Mouse (Mus musculus): ENCODE measurements at regions not wholly inside any gene's neighbourhood (a gene's known extent, or its start where the extent isn't known, plus 50 kb on each side); places are given as distances from the start of the nearest gene placed in this dataset.
"Not testable (repeated sequence)": the region's sequence is repeated elsewhere in the genome, so short reads cannot be mapped to it uniquely, and the experiment has no call there.

- Histone ChIP-seq H3K27me3 (no peaks in the 10 kb centered on the region), H3K9ac (no peak overlapping the region), H3K4me1 (no peaks in the 10 kb centered on the region), H3K4me2 (no peak overlapping the region), H3K9me3 (replicated peaks) (no peaks in the 10 kb centered on the region), H3K4me3 (replicated peaks) (no peak overlapping the region), H3K36me3 (no peaks in the 10 kb centered on the region), H3K27ac (no peak overlapping the region)
- ATAC-seq (replicated peaks; ENCODE audit: low FRiP score), result no peak
- 88% methylated on average over 3 of the region's 3 CpGs for WGBS
Observed at GRCm38 (mm10) chr11:24319222-24319621, 241.4 kb downstream of the Bcl11a start.

GRCm38 (mm10) chr11:24322412-24322811, 244.6 kb downstream of the Bcl11a start:
- H3K9ac ChIP-seq; ATAC-seq (replicated peaks; ENCODE audit: low FRiP score); H3K27ac ChIP-seq; H3K4me1 ChIP-seq; H3K27me3 ChIP-seq; H3K4me2 ChIP-seq; H3K4me3 ChIP-seq (replicated peaks); H3K9me3 ChIP-seq (replicated peaks); H3K36me3 ChIP-seq: not testable (repeated sequence)
- WGBS, result 92% methylated on average over 5 of the region's 5 CpGs

GRCm38 (mm10) chr11:24328481-24328880, 250.6 kb downstream of the Bcl11a start:
- Histone ChIP-seq H3K27me3 (no peaks in the 10 kb centered on the region), H3K4me2 (no peak overlapping the region), H3K9me3 (replicated peaks) (no peaks in the 10 kb centered on the region), H3K4me3 (replicated peaks) (no peak overlapping the region), H3K9ac (no peak overlapping the region), H3K27ac (no peak overlapping the region), H3K4me1 (no peaks in the 10 kb centered on the region), H3K36me3 (no peaks in the 10 kb centered on the region)
- ATAC-seq (replicated peaks; ENCODE audit: low FRiP score), result no peak
- WGBS, result 64% methylated on average over 4 of the region's 4 CpGs

GRCm38 (mm10) chr11:24330366-24331124, 252.7 kb downstream of the Bcl11a start:
- WGBS, result 77% methylated on average over 10 of the region's 10 CpGs
- ATAC-seq (replicated peaks; ENCODE audit: low FRiP score), result no peak
- Histone ChIP-seq H3K36me3 (no peaks in the 10 kb centered on the region), H3K27ac (no peak overlapping the region), H3K9me3 (replicated peaks) (no peaks in the 10 kb centered on the region), H3K4me3 (replicated peaks) (no peak overlapping the region), H3K9ac (no peak overlapping the region), H3K4me1 (no peaks in the 10 kb centered on the region), H3K27me3 (no peaks in the 10 kb centered on the region), H3K4me2 (no peak overlapping the region)

GRCm38 (mm10) chr11:24332241-24332640, 254.4 kb downstream of the Bcl11a start:
- 86% methylated on average over 3 of the region's 3 CpGs for WGBS
- no peak overlapping the region for H3K4me3 ChIP-seq (replicated peaks)
- no peak for ATAC-seq (replicated peaks; ENCODE audit: low FRiP score)
- no peaks in the 10 kb centered on the region for H3K36me3 ChIP-seq
- H3K27ac ChIP-seq, result no peak overlapping the region
- no peaks in the 10 kb centered on the region for H3K4me1 ChIP-seq
- H3K27me3 ChIP-seq, result no peaks in the 10 kb centered on the region
- no peaks in the 10 kb centered on the region for H3K9me3 ChIP-seq (replicated peaks)
- no peak overlapping the region for H3K9ac ChIP-seq
- no peak overlapping the region for H3K4me2 ChIP-seq

GRCm38 (mm10) chr11:24333111-24333510, 255.3 kb downstream of the Bcl11a start:
- Histone ChIP-seq H3K27me3 (no peaks in the 10 kb centered on the region), H3K4me2 (no peak overlapping the region), H3K36me3 (no peaks in the 10 kb centered on the region), H3K4me3 (replicated peaks) (no peak overlapping the region), H3K9me3 (replicated peaks) (no peaks in the 10 kb centered on the region), H3K4me1 (no peaks in the 10 kb centered on the region), H3K9ac (no peak overlapping the region), H3K27ac (no peak overlapping the region)
- ATAC-seq (replicated peaks; ENCODE audit: low FRiP score), result no peak
- 79% methylated on average over 6 of the region's 6 CpGs for WGBS

GRCm38 (mm10) chr11:24335256-24335655, 257.4 kb downstream of the Bcl11a start:
- no peaks in the 10 kb centered on the region for H3K4me1 ChIP-seq
- no peaks in the 10 kb centered on the region for H3K27me3 ChIP-seq
- H3K36me3 ChIP-seq, result no peaks in the 10 kb centered on the region
- ATAC-seq (replicated peaks; ENCODE audit: low FRiP score), result no peak
- no peak overlapping the region for H3K9ac ChIP-seq
- H3K4me2 ChIP-seq, result no peak overlapping the region
- no peaks in the 10 kb centered on the region for H3K9me3 ChIP-seq (replicated peaks)
- H3K4me3 ChIP-seq (replicated peaks), result no peak overlapping the region
- H3K27ac ChIP-seq, result no peak overlapping the region
- 91% methylated on average over 4 of the region's 4 CpGs for WGBS

GRCm38 (mm10) chr11:24338111-24338510, 260.3 kb downstream of the Bcl11a start:
- no peak overlapping the region for H3K4me3 ChIP-seq (replicated peaks)
- H3K27ac ChIP-seq, result no peak overlapping the region
- no peaks in the 10 kb centered on the region for H3K4me1 ChIP-seq
- 75% methylated on average over 1 of the region's 1 CpGs for WGBS
- no peaks in the 10 kb centered on the region for H3K9me3 ChIP-seq (replicated peaks)
- H3K36me3 ChIP-seq, result no peaks in the 10 kb centered on the region
- no peak for ATAC-seq (replicated peaks; ENCODE audit: low FRiP score)
- no peak overlapping the region for H3K4me2 ChIP-seq
- no peak overlapping the region for H3K9ac ChIP-seq
- no peaks in the 10 kb centered on the region for H3K27me3 ChIP-seq

- no peak for ATAC-seq (replicated peaks; ENCODE audit: low FRiP score)
- no peak overlapping the region for H3K9ac ChIP-seq
- WGBS, result 53% methylated on average over 2 of the region's 2 CpGs
Observed at GRCm38 (mm10) chr11:24339061-24339460, 261.2 kb downstream of the Bcl11a start.

GRCm38 (mm10) chr11:24340677-24341076, 262.8 kb downstream of the Bcl11a start:
- H3K9ac ChIP-seq, result no peak overlapping the region
- H3K4me2 ChIP-seq, result no peak overlapping the region
- no peaks in the 10 kb centered on the region for H3K4me1 ChIP-seq
- no peak overlapping the region for H3K4me3 ChIP-seq (replicated peaks)
- no peak for ATAC-seq (replicated peaks; ENCODE audit: low FRiP score)
- 70% methylated on average over 2 of the region's 2 CpGs for WGBS
- no peaks in the 10 kb centered on the region for H3K36me3 ChIP-seq
- H3K27ac ChIP-seq, result no peak overlapping the region
- no peaks in the 10 kb centered on the region for H3K27me3 ChIP-seq
- no peaks in the 10 kb centered on the region for H3K9me3 ChIP-seq (replicated peaks)

More at GRCm38 (mm10) chr11:24339061-24339460, 261.2 kb downstream of the Bcl11a start:
- no peaks in the 10 kb centered on the region for H3K4me1 ChIP-seq
- no peak overlapping the region for H3K27ac ChIP-seq
- H3K4me3 ChIP-seq (replicated peaks), result no peak overlapping the region
- no peaks in the 10 kb centered on the region for H3K36me3 ChIP-seq
- H3K4me2 ChIP-seq, result no peak overlapping the region
- no peaks in the 10 kb centered on the region for H3K27me3 ChIP-seq
- H3K9me3 ChIP-seq (replicated peaks), result no peaks in the 10 kb centered on the region

- 53% methylated on average over 3 of the region's 3 CpGs for WGBS
- H3K4me3 ChIP-seq (replicated peaks), result no peak overlapping the region
- H3K27ac ChIP-seq, result no peak overlapping the region
- no peaks in the 10 kb centered on the region for H3K27me3 ChIP-seq
- H3K4me2 ChIP-seq, result no peak overlapping the region
- no peaks in the 10 kb centered on the region for H3K36me3 ChIP-seq
- no peaks in the 10 kb centered on the region for H3K4me1 ChIP-seq
- no peaks in the 10 kb centered on the region for H3K9me3 ChIP-seq (replicated peaks)
- H3K9ac ChIP-seq, result no peak overlapping the region
- ATAC-seq (replicated peaks; ENCODE audit: low FRiP score), result no peak
Observed at GRCm38 (mm10) chr11:24341650-24342049, 263.8 kb downstream of the Bcl11a start.

- Histone ChIP-seq H3K9me3 (replicated peaks) (no peaks in the 10 kb centered on the region), H3K27me3 (no peaks in the 10 kb centered on the region), H3K4me3 (replicated peaks) (no peak overlapping the region), H3K4me1 (0 out of 2 replicates have a peak, but pooled peaks cover 2% of the 10 kb centered on the region), H3K36me3 (no peaks in the 10 kb centered on the region), H3K27ac (no peak overlapping the region), H3K4me2 (no peak overlapping the region), H3K9ac (no peak overlapping the region)
- WGBS, result 25% methylated on average over 2 of the region's 2 CpGs
- no peak for ATAC-seq (replicated peaks; ENCODE audit: low FRiP score)
Observed at GRCm38 (mm10) chr11:24342176-24342575, 264.3 kb downstream of the Bcl11a start.

- H3K27me3 ChIP-seq, result no peaks in the 10 kb centered on the region
- no peaks in the 10 kb centered on the region for H3K9me3 ChIP-seq (replicated peaks)
- no peak overlapping the region for H3K4me3 ChIP-seq (replicated peaks)
- WGBS, result 100% methylated on average over 2 of the region's 2 CpGs
- H3K4me1 ChIP-seq, result 0 out of 2 replicates have a peak, but pooled peaks cover 4% of the 10 kb centered on the region
- no peak overlapping the region for H3K4me2 ChIP-seq
- no peak for ATAC-seq (replicated peaks; ENCODE audit: low FRiP score)
- H3K9ac ChIP-seq, result no peak overlapping the region
- H3K36me3 ChIP-seq, result no peaks in the 10 kb centered on the region
- H3K27ac ChIP-seq, result no peak overlapping the region
Observed at GRCm38 (mm10) chr11:24342732-24343131, 264.9 kb downstream of the Bcl11a start.
